Mouse (Mus musculus): ENCODE measurements around the gene Cuedc1.

DNA sequence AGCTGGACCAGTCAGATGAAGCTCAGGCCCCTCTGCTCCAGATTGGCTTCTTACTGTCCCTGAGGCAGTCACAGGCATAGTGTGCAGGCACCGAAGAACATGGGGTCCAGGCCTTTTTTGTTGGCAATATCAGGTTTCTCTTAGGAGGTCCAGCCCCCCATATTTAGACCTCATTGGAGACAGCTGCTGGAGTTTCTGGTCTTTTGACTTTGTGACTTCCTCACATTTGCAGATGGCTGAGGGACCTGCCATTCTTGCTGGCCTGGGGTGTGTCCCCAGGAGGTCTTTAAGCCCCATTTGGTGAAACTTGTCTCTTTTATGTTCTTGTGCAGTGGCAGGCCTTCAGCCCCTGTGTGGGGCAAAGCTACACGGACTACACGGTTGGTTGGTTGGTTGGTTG, 31.4 kb downstream of the Cuedc1 start:
- TF ChIP-seq CTCF (IDR thresholded peaks at IDR 0.05; ENCODE audit: low read depth, low read length), result no peak
- TF ChIP-seq POLR2A (IDR thresholded peaks at IDR 0.05; ENCODE audit: insufficient read depth, low read length), result no peak
